Mouse (Mus musculus) ES-Bruce4 (cell line): ENCODE data around the gene Clrn2. TPM values are rescaled to one million over a fixed set of nuclear protein-coding genes. Genes with fewer than 3 reads are reported as not detected.

Experiments
- H3K27ac ChIP-seq: 2 replicates; pipeline ENCODE4 v1.5.1; 2012; ENCODE audit warnings: low read length, inconsistent platforms; ENCODE audit not compliant: insufficient read depth
- H3K27me3 ChIP-seq: 2 replicates; pipeline ENCODE4 v1.6.1; 2012; ENCODE audit warnings: mild to moderate bottlenecking, low read length, inconsistent platforms; ENCODE audit not compliant: control insufficient read depth, poor library complexity, insufficient read depth, severe bottlenecking
- H3K36me3 ChIP-seq: 2 replicates; pipeline ENCODE4 v1.6.1; 2012; ENCODE audit warnings: inconsistent platforms, mild to moderate bottlenecking, low read length, moderate library complexity; ENCODE audit not compliant: control insufficient read depth, poor library complexity, insufficient read depth, severe bottlenecking
- H3K4me1 ChIP-seq: one replicate; pipeline ENCODE4 v1.8.1; 2011; ENCODE audit warnings: low read length; ENCODE audit not compliant: control insufficient read depth, insufficient read depth
- H3K4me3 ChIP-seq: 2 replicates; pipeline ENCODE4 v1.5.1; 2011; ENCODE audit warnings: low read depth, mild to moderate bottlenecking, low read length
- H3K9ac ChIP-seq: 2 replicates; pipeline ENCODE4 v1.6.1; 2012; ENCODE audit warnings: low read depth, mild to moderate bottlenecking, inconsistent platforms; ENCODE audit not compliant: poor library complexity, severe bottlenecking
- H3K9me3 ChIP-seq: replicated peaks from 2 replicates; pipeline ENCODE4 v1.6.1; 2012; ENCODE audit warnings: mild to moderate bottlenecking, low read length, inconsistent platforms; ENCODE audit not compliant: control insufficient read depth, poor library complexity, insufficient read depth, severe bottlenecking
- CTCF ChIP-seq: IDR thresholded peaks from one replicate; pipeline ENCODE4 v1.8.1; 2011; ENCODE audit warnings: low read depth, low read length
- EP300 ChIP-seq: IDR thresholded peaks from 2 replicates; pipeline ENCODE4 v1.6.1; 2011; ENCODE audit warnings: low read depth, low read length; ENCODE audit not compliant: insufficient read depth
- POLR2A ChIP-seq: IDR thresholded peaks from one replicate; pipeline ENCODE4 v1.8.1; 2011; ENCODE audit warnings: low read length; ENCODE audit not compliant: insufficient read depth
- polyA plus RNA-seq: library from polyadenylated mRNA; stranded (reverse); fragments of >200 nt; gene quantifications from 2 replicates; pipeline ENCODE4 v1.2.4, GENCODE M21; 2011; ENCODE audit warnings: low read depth; ENCODE audit not compliant: missing spikeins, insufficient read depth, insufficient read length

Gene Clrn2
- polyA plus RNA-seq, 1 experiment = not detected

DNA sequence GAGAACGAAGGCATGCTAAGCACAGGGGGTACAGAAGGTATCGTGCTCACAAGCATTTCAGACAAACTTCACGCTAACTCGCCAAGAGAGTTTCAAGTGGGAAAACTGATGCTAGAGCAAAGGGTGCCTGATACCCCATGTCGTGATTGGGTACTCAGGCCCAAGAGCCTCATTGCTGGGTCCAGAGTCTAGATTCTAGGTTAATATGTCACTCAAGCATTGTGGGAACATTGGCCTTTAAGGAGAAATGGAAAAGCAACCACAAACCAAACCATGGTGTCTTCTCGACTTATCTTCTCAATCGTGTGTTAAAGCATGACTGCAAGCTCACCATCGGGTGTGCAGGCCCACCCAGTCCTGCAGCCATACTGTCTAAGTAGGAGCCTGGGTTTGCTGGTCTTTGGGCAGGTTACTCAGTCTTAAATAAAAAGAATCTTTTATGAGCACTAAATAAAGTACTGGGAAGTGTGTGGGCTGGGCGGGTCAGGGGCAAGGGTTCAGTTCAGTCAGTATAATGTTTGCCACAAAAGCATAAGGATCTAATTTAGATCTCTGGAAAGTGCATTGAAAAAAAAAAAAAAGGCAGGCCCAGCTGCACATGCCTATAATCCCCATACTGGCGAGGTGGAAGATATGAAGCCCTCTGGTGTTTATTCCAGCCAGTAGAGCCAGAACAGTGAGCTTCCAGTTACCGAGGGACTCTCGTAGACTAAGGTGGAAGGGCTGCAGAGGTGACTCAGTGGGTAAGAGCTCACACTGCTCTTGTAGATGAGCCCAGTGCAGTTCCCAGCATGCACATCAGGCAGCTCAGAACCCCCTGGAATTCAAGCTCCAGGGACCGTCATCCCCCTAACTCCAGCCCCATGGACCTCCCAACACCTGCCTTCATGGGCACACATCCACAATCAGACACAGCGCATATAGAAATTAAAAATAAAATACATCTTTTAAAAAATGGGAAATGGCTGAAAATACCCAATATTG is 17.3 kb upstream of the Clrn2 start:
- Histone ChIP-seq H3K27me3 (no peaks in the 10 kb centered on the region), H3K27ac (no peak overlapping the region), H3K4me1 (no peaks in the 10 kb centered on the region), H3K9me3 (no peaks in the 10 kb centered on the region), H3K9ac (no peak overlapping the region), H3K36me3 (peaks cover 27% of the 10 kb centered on the region), H3K4me3 (no peak overlapping the region)
- no peak for TF ChIP-seq EP300
- no peak for TF ChIP-seq CTCF
- TF ChIP-seq POLR2A = no peak

DNA sequence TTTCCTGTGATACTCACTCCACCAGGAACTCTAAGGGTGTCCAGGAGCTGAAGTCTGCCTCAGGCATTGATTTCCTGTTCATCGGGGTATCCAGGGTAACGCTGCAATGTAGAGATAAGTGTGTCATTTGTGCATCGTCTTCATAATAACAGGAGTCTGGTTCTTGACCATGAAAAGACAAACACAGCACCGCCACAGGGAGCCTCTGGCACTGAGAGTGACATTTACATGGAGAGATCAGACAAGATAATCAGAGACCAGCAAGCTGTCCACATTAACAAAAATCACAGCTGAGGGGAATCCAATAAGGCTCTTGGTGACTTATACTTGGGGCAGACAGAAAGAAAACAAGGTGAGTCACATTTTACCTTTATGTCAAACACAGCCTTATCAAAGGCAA is 15.7 kb upstream of the Clrn2 start:
- Histone ChIP-seq H3K9ac (no peak overlapping the region), H3K27me3 (no peaks in the 10 kb centered on the region), H3K27ac (no peak overlapping the region), H3K4me3 (no peak overlapping the region), H3K4me1 (no peaks in the 10 kb centered on the region), H3K9me3 (no peaks in the 10 kb centered on the region), H3K36me3 (peaks cover 29% of the 10 kb centered on the region)
- TF ChIP-seq EP300 = no peak
- no peak for TF ChIP-seq CTCF
- no peak for TF ChIP-seq POLR2A

DNA sequence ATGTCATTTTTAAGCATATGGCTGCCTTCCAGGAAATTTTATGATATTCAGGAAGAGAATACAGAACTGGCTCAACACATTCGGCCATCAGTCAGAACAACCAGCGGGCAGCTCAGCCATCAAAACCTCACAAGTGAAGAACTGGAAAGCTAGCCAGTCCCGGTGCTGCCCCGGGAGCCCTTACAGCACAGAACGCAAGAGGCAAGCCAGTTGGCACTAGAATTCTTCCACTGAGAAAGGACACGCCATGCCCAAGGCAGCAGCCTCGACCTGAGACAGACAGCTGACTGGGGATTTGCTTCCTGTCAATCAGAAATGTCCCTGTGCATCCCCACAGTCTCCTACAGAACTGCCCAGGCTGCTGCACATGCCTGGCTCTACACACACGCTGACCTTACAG is 15.2 kb upstream of the Clrn2 start:
- Histone ChIP-seq H3K9me3 (no peaks in the 10 kb centered on the region), H3K36me3 (peaks cover 31% of the 10 kb centered on the region), H3K27me3 (no peaks in the 10 kb centered on the region), H3K27ac (no peak overlapping the region), H3K9ac (no peak overlapping the region), H3K4me1 (no peaks in the 10 kb centered on the region), H3K4me3 (no peak overlapping the region)
- TF ChIP-seq CTCF = no peak
- TF ChIP-seq EP300 = no peak
- TF ChIP-seq POLR2A = no peak

DNA sequence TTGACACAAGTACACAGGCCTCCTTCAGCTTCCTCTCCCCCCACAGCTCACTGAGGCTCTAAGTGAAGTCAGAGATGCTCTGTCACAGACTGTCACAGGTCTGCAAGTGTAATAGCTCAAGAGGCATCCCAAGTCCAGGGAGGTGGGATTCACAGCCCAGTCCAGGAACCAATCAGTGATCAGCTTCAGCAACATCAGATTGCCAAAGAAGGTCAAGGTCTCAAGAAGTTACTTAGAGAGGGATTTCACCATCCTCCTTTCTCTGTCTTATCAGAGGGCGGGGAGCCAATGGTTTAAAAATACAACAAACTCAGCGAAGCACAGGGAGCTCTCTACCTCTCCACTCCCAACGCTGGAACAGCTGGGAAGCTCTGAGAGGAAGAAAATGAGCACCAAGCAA is 12.4 kb upstream of the Clrn2 start:
- Histone ChIP-seq H3K4me3 (no peak overlapping the region), H3K36me3 (peaks cover 33% of the 10 kb centered on the region), H3K9me3 (no peaks in the 10 kb centered on the region), H3K4me1 (no peaks in the 10 kb centered on the region), H3K9ac (no peak overlapping the region), H3K27me3 (no peaks in the 10 kb centered on the region), H3K27ac (no peak overlapping the region)
- TF ChIP-seq CTCF (no peak), POLR2A (no peak), EP300 (no peak)

DNA sequence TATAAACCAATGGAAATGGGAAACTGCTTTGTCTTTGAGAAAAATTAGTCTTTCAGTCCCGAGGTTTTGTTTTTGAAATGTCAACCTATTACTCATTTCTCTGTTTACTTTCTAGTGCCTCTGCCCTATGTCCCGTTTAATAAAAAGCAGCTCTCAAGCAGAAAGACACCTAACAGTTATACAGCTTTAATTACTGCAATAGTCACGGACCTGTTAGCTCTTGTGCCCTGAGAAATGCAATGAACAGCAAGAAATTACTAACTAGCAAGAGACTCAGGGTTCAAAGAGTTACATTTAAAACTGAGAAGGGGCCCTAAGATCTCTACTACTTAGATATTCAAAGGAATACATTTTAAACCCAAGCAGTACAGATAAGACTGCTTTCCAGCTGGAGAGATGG is 11.8 kb upstream of the Clrn2 start:
- Histone ChIP-seq H3K9me3 (no peaks in the 10 kb centered on the region), H3K4me3 (no peak overlapping the region), H3K36me3 (peaks cover 34% of the 10 kb centered on the region), H3K4me1 (no peaks in the 10 kb centered on the region), H3K27me3 (no peaks in the 10 kb centered on the region), H3K9ac (no peak overlapping the region), H3K27ac (no peak overlapping the region)
- TF ChIP-seq CTCF = no peak
- no peak for TF ChIP-seq EP300
- TF ChIP-seq POLR2A = no peak
